Mouse (Mus musculus): ENCODE data around the gene Egfl7. TPM values are rescaled to one million over a fixed set of nuclear protein-coding genes. Genes with fewer than 3 reads are reported as not detected.
A peak's percentile ranks its signal among the peaks of the same experiment; 100 is the strongest.

Egfl7 gene
- total RNA-seq (2021) = 100 to 1,000 TPM; 224 to 237 TPM
- long read RNA-seq, experiment 1, transcript Egfl7-213 (1 exons, 536 nt) = minor isoform, 7 of 185 reads
- long read RNA-seq, experiment 1, transcript Egfl7-201 (10 exons, 1,348 nt) = minor isoform, 6 of 185 reads
- long read RNA-seq, experiment 1, transcript Egfl7-202 (10 exons, 1,372 nt) = major isoform, 89 of 185 reads
- long read RNA-seq, experiment 1, partial matches to known transcripts = 19 of 185 reads
- long read RNA-seq, experiment 1, other reads (novel, unspliced or antisense) = 60 of 185 reads
- long read RNA-seq, experiment 2, transcript Egfl7-202 (10 exons, 1,372 nt) = major isoform, 80 of 185 reads
- long read RNA-seq, experiment 2, transcript Egfl7-213 (1 exons, 536 nt) = minor isoform, 22 of 185 reads
- long read RNA-seq, experiment 2, partial matches to known transcripts = 18 of 185 reads
- long read RNA-seq, experiment 2, other reads (novel, unspliced or antisense) = 58 of 185 reads

GRCm38 (mm10) chr2:26579714-26580113 lies at the start of gene Egfl7:
Egfl7 (plus strand) TSS chr2:26580014.
- intact Hi-C loops (cut with DNase I) = no loop called here
- DNase-seq = no peak

GRCm38 (mm10) chr2:26531829-26532228 lies 48.0 kb upstream of the Egfl7 start:
- intact Hi-C loops (cut with DNase I) = no loop called here
- no peak for DNase-seq

GRCm38 (mm10) chr2:26533249-26533648 lies 46.6 kb upstream of the Egfl7 start:
- intact Hi-C loops (cut with DNase I) = no loop called here
- DNase-seq = no peak

GRCm38 (mm10) chr2:26534161-26534560 lies 45.7 kb upstream of the Egfl7 start:
- intact Hi-C loops (cut with DNase I) = no loop called here
- DNase-seq = no peak

GRCm38 (mm10) chr2:26534616-26535015 lies 45.2 kb upstream of the Egfl7 start:
- DNase-seq = peak; percentile 79
- intact Hi-C loops (cut with DNase I) = no loop called here

GRCm38 (mm10) chr2:26535517-26536045 lies 44.2 kb upstream of the Egfl7 start:
- no peak for DNase-seq
- intact Hi-C loops (cut with DNase I) = no loop called here

- intact Hi-C loops (cut with DNase I) = no loop called here
- DNase-seq = no peak
Measured at GRCm38 (mm10) chr2:26539516-26539915, 40.3 kb upstream of the Egfl7 start.

GRCm38 (mm10) chr2:26540721-26541120 lies 39.1 kb upstream of the Egfl7 start:
- DNase-seq = no peak
- intact Hi-C loops (cut with DNase I) = no loop called here

GRCm38 (mm10) chr2:26541258-26541910 lies 38.4 kb upstream of the Egfl7 start:
- intact Hi-C loops (cut with DNase I) = no loop called here
- no peak for DNase-seq

GRCm38 (mm10) chr2:26543155-26543554 lies 36.7 kb upstream of the Egfl7 start:
- DNase-seq = no peak
- intact Hi-C loops (cut with DNase I) = no loop called here

- intact Hi-C loops (cut with DNase I) = no loop called here
- no peak for DNase-seq
Measured at GRCm38 (mm10) chr2:26543768-26544167, 36.0 kb upstream of the Egfl7 start.

- peak in 1 of 2 experiments; percentile 49 for DNase-seq
- intact Hi-C loops (cut with DNase I) = no loop called here
Measured at GRCm38 (mm10) chr2:26544265-26544664, 35.5 kb upstream of the Egfl7 start.

- intact Hi-C loops (cut with DNase I) = loop anchor here (2.0 to 5.0 kb wide), 2 partner anchors 45 to 73 kb away; no protein-coding TSS in a partner anchor
- DNase-seq = peak in 1 of 2 experiments; percentile 49
Measured at GRCm38 (mm10) chr2:26547481-26547880, 32.3 kb upstream of the Egfl7 start.

GRCm38 (mm10) chr2:26549801-26550200 lies 30.0 kb upstream of the Egfl7 start:
- intact Hi-C loops (cut with DNase I) = loop anchor here (5.0 kb wide), 1 partner anchor 48 kb away; no protein-coding TSS in a partner anchor
- DNase-seq = peak in 1 of 2 experiments; percentile 26

GRCm38 (mm10) chr2:26550205-26550604 lies 29.6 kb upstream of the Egfl7 start:
- DNase-seq = no peak
- intact Hi-C loops (cut with DNase I) = no loop called here

GRCm38 (mm10) chr2:26550777-26551176 lies 29.0 kb upstream of the Egfl7 start:
- intact Hi-C loops (cut with DNase I) = no loop called here

GRCm38 (mm10) chr2:26551446-26551845 lies 28.4 kb upstream of the Egfl7 start:
- intact Hi-C loops (cut with DNase I) = no loop called here
- DNase-seq = no peak

More at GRCm38 (mm10) chr2:26550777-26551176, 29.0 kb upstream of the Egfl7 start:
- no peak for DNase-seq

GRCm38 (mm10) chr2:26552066-26552465 lies 27.7 kb upstream of the Egfl7 start:
- intact Hi-C loops (cut with DNase I) = no loop called here
- DNase-seq = no peak

- no peak for DNase-seq
- intact Hi-C loops (cut with DNase I) = no loop called here
Measured at GRCm38 (mm10) chr2:26553904-26554303, 25.9 kb upstream of the Egfl7 start.

- DNase-seq = peak; percentile 73 to 76
- intact Hi-C loops (cut with DNase I) = no loop called here
Measured at GRCm38 (mm10) chr2:26555076-26555475, 24.7 kb upstream of the Egfl7 start.

GRCm38 (mm10) chr2:26556535-26556993 lies 23.2 kb upstream of the Egfl7 start:
- DNase-seq = peak in 1 of 2 experiments; percentile 49

More at GRCm38 (mm10) chr2:26556535-26556993, 23.2 kb upstream of the Egfl7 start:
- intact Hi-C loops (cut with DNase I) = no loop called here
